Mouse (Mus musculus) C2C12 (cell line): ENCODE results near the gene Uxs1.

ENCODE experiments used
- CTCF ChIP-seq: IDR thresholded peaks from one replicate; pipeline ENCODE4 v1.5.1; 2011; ENCODE audit not compliant: control insufficient read depth, insufficient read depth, insufficient read length
- FOSL1 ChIP-seq: IDR thresholded peaks from one replicate; pipeline ENCODE4 v1.8.0; 2011; ENCODE audit warnings: mild to moderate bottlenecking, low read length; ENCODE audit not compliant: poor library complexity, insufficient read depth, severe bottlenecking
- MAX ChIP-seq: IDR thresholded peaks from one replicate; pipeline ENCODE4 v1.6.1; 2011; ENCODE audit warnings: mild to moderate bottlenecking, control low read depth
- USF1 ChIP-seq: IDR thresholded peaks from one replicate; pipeline ENCODE4 v1.6.1; 2011; ENCODE audit warnings: low read depth, mild to moderate bottlenecking, control low read depth, moderate library complexity

DNA sequence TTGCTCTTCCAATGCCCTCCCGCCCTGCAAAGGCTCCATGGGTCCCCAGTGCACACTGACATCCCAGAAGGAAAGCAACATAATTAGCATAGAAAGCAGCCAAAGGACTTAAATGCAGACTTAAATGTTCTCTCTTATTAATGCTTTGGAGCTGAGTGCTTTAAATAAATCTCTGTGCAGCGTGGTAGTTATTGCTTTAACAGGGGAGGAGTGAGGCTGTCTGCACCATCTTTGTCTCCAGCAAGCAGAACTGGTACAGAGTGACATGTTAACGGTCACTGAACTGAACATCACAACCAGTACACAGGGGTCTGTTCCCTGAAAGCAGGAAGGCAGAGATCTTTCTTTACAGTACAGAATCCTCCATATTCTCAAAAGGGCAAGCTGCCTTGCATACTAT lies 29.6 kb downstream of the Uxs1 start:
- TF ChIP-seq MAX = no peak
- no peak for TF ChIP-seq CTCF
- TF ChIP-seq FOSL1 = no peak
- TF ChIP-seq USF1 = no peak
